Mouse (Mus musculus): ENCODE measurements around the gene Pabpc1l. TPM values are rescaled to one million over a fixed set of nuclear protein-coding genes. Genes with fewer than 3 reads are reported as not detected.

Pabpc1l gene
- total RNA-seq (2015; ENCODE audit: low replicate concordance) = 2.3 TPM in 1 of 2 replicates, not detected in the other
- total RNA-seq (2017; ENCODE audit: low replicate concordance) = not detected in 2 replicates

GRCm38 (mm10) chr2:164025150-164025549 is at the start of gene Pabpc1l:
Gene Pabpc1l, plus strand, starts transcription at chr2:164025450.
- ATAC-seq (replicated peaks; ENCODE audit: low FRiP score, poor library complexity, severe bottlenecking) = no peak

- no peak for ATAC-seq (replicated peaks; ENCODE audit: low FRiP score, poor library complexity, severe bottlenecking)
Observed at GRCm38 (mm10) chr2:163976448-163976847, 48.8 kb upstream of the Pabpc1l start.

GRCm38 (mm10) chr2:163987233-163987632 is 38.0 kb upstream of the Pabpc1l start:
- ATAC-seq (replicated peaks; ENCODE audit: low FRiP score, poor library complexity, severe bottlenecking) = no peak

GRCm38 (mm10) chr2:163992871-163993270 is 32.4 kb upstream of the Pabpc1l start:
- ATAC-seq (replicated peaks; ENCODE audit: low FRiP score, poor library complexity, severe bottlenecking) = no peak

GRCm38 (mm10) chr2:163994654-163994976 is 30.6 kb upstream of the Pabpc1l start, which contains the start of gene Ywhab:
Gene Ywhab, plus strand, starts transcription at chr2:163994960.
- ATAC-seq (replicated peaks; ENCODE audit: low FRiP score, poor library complexity, severe bottlenecking) = no peak

GRCm38 (mm10) chr2:163994977-163995862 is 30.0 kb upstream of the Pabpc1l start:
- peak; percentile 99 for ATAC-seq (replicated peaks; ENCODE audit: low FRiP score, poor library complexity, severe bottlenecking)

GRCm38 (mm10) chr2:163996275-163996674 is 29.0 kb upstream of the Pabpc1l start:
- ATAC-seq (replicated peaks; ENCODE audit: low FRiP score, poor library complexity, severe bottlenecking) = no peak

GRCm38 (mm10) chr2:163996899-163997298 is 28.4 kb upstream of the Pabpc1l start:
- ATAC-seq (replicated peaks; ENCODE audit: low FRiP score, poor library complexity, severe bottlenecking) = no peak

GRCm38 (mm10) chr2:163998981-163999380 is 26.3 kb upstream of the Pabpc1l start:
- no peak for ATAC-seq (replicated peaks; ENCODE audit: low FRiP score, poor library complexity, severe bottlenecking)

- ATAC-seq (replicated peaks; ENCODE audit: low FRiP score, poor library complexity, severe bottlenecking) = no peak
Observed at GRCm38 (mm10) chr2:164002637-164003036, 22.6 kb upstream of the Pabpc1l start.

GRCm38 (mm10) chr2:164004503-164004902 is 20.7 kb upstream of the Pabpc1l start:
- no peak for ATAC-seq (replicated peaks; ENCODE audit: low FRiP score, poor library complexity, severe bottlenecking)

GRCm38 (mm10) chr2:164006932-164007331 is 18.3 kb upstream of the Pabpc1l start:
- no peak for ATAC-seq (replicated peaks; ENCODE audit: low FRiP score, poor library complexity, severe bottlenecking)

GRCm38 (mm10) chr2:164007547-164007946 is 17.7 kb upstream of the Pabpc1l start:
- no peak for ATAC-seq (replicated peaks; ENCODE audit: low FRiP score, poor library complexity, severe bottlenecking)

GRCm38 (mm10) chr2:164007987-164008545 is 17.2 kb upstream of the Pabpc1l start:
- no peak for ATAC-seq (replicated peaks; ENCODE audit: low FRiP score, poor library complexity, severe bottlenecking)

- no peak for ATAC-seq (replicated peaks; ENCODE audit: low FRiP score, poor library complexity, severe bottlenecking)
Observed at GRCm38 (mm10) chr2:164009227-164009626, 16.0 kb upstream of the Pabpc1l start.

GRCm38 (mm10) chr2:164010496-164010895 is 14.8 kb upstream of the Pabpc1l start:
- no peak for ATAC-seq (replicated peaks; ENCODE audit: low FRiP score, poor library complexity, severe bottlenecking)

GRCm38 (mm10) chr2:164010944-164011343 is 14.3 kb upstream of the Pabpc1l start:
- ATAC-seq (replicated peaks; ENCODE audit: low FRiP score, poor library complexity, severe bottlenecking) = no peak

- no peak for ATAC-seq (replicated peaks; ENCODE audit: low FRiP score, poor library complexity, severe bottlenecking)
Observed at GRCm38 (mm10) chr2:164015304-164015703, 9.9 kb upstream of the Pabpc1l start.

- ATAC-seq (replicated peaks; ENCODE audit: low FRiP score, poor library complexity, severe bottlenecking) = no peak
Observed at GRCm38 (mm10) chr2:164018910-164019309, 6.3 kb upstream of the Pabpc1l start.

- no peak for ATAC-seq (replicated peaks; ENCODE audit: low FRiP score, poor library complexity, severe bottlenecking)
Observed at GRCm38 (mm10) chr2:164019943-164020342, 5.3 kb upstream of the Pabpc1l start.

- no peak for ATAC-seq (replicated peaks; ENCODE audit: low FRiP score, poor library complexity, severe bottlenecking)
Observed at GRCm38 (mm10) chr2:164022104-164022503, 3.1 kb upstream of the Pabpc1l start.

All from erythroblast, adult 5-6 weeks (primary cell).